9 mouse cellular contexts compared by ENCODE assay signal in genomic region chr6:135148506-135148905, GRCm38 (mm10). TPM values are rescaled to one million over a fixed set of nuclear protein-coding genes. Genes with fewer than 3 reads are reported as not detected.
DNase-seq lines count a peak whose midpoint lies in the region; TF ChIP-seq lines count a peak whose summit lies in the region.
"Had no signal": no experiment of that assay in that cellular context is flagged by ENCODE, and none has a peak within 500 bp of the region (broad histone marks: within the 10 kb centered on the region; RNA-seq: fewer than 3 reads in every experiment).

No protein-coding gene starts in this region.

- 0 out of 2 replicates have a peak, but pooled peaks cover 8% of the 10 kb centered on the region for H3K27me3 ChIP-seq in forebrain, embryonic 10.5 days (ENCODE audit: poor library complexity, severe bottlenecking)

- peak; percentile 25 for DNase-seq in gastrocnemius, adult 18-20 months (ENCODE audit: low spot score)
- DNase-seq in gastrocnemius, postnatal 4 days (ENCODE audit: low spot score in 2 of 2) = no peak
- DNase-seq in 3T3-L1 (ENCODE audit: low read depth, low spot score) = peak; percentile 47
- DNase-seq in kidney, postnatal 25 days = peak; percentile 49 to 51
- no peak for DNase-seq in right cerebral cortex, postnatal 4 days
- DNase-seq in forebrain, embryonic 10.5 days (ENCODE audit: extremely low spot score, low spot score) = no peak

- no peak for TF ChIP-seq POLR2A in bone marrow, adult 2 months (IDR thresholded peaks at IDR 0.05; ENCODE audit: borderline replicate concordance, control insufficient read depth, low read depth, low read length)
- no peak for TF ChIP-seq POLR2A in olfactory bulb, adult 2 months (IDR thresholded peaks at IDR 0.05; ENCODE audit: insufficient read depth, low read depth, low read length)

- no peaks in the 10 kb centered on the region for H3K36me3 ChIP-seq in forebrain, embryonic 10.5 days (replicated peaks)

- 44% methylated on average over 1 of the region's 1 CpGs for WGBS in bone marrow, adult 2 months
- 52% methylated on average over 1 of the region's 1 CpGs for WGBS in olfactory bulb, adult 2 months
- 44% methylated on average over 1 of the region's 1 CpGs for WGBS in forebrain, embryonic 10.5 days

- H3K27ac ChIP-seq in bone marrow, adult 2 months (ENCODE audit: control insufficient read depth, insufficient read depth, low read depth, low read length, poor library complexity) = no peak overlapping the region
- no peak overlapping the region for H3K27ac ChIP-seq in olfactory bulb, adult 2 months (ENCODE audit: insufficient read depth, low read depth, low read length)
- H3K27ac ChIP-seq in forebrain, embryonic 10.5 days = no peak overlapping the region

- TF ChIP-seq CTCF in bone marrow, adult 2 months (IDR thresholded peaks at IDR 0.05; ENCODE audit: control insufficient read depth, insufficient read depth, low read length) = peak; percentile 68
- TF ChIP-seq CTCF in olfactory bulb, adult 2 months (IDR thresholded peaks at IDR 0.05; ENCODE audit: insufficient read depth, low read depth, low read length) = 0 out of 2 replicates have a peak, but pooled peaks have one; percentile 30

- H3K9me3 ChIP-seq in forebrain, embryonic 10.5 days = 0 out of 2 replicates have a peak, but pooled peaks cover 3% of the 10 kb centered on the region

- no peaks in the 10 kb centered on the region for H3K4me1 ChIP-seq in bone marrow, adult 2 months (ENCODE audit: control insufficient read depth, insufficient read depth, low read length)
- peaks cover 3% of the 10 kb centered on the region; the same call in 1 of the 2 replicates for H3K4me1 ChIP-seq in olfactory bulb, adult 2 months (ENCODE audit: control insufficient read depth, insufficient read depth, low read length)
- H3K4me1 ChIP-seq in forebrain, embryonic 10.5 days = peaks cover 4% of the 10 kb centered on the region; the same call in 1 of the 2 replicates

- no peak overlapping the region for H3K4me3 ChIP-seq in bone marrow, adult 2 months (replicated peaks; ENCODE audit: control insufficient read depth, low read depth, low read length)
- no peak overlapping the region for H3K4me3 ChIP-seq in olfactory bulb, adult 2 months (ENCODE audit: insufficient read depth, low read depth, low read length)
- H3K4me3 ChIP-seq in forebrain, embryonic 10.5 days = no peak overlapping the region

RNA-seq across cellular contexts. Expression of gene Gprc5d, which starts 30.4 kb away (rescaled TPM):
- not detected for total RNA-seq in gastrocnemius, adult 18-20 months (2021)
- not detected for total RNA-seq in gastrocnemius, postnatal 4 days (2021)
- not detected in 2 replicates for polyA plus RNA-seq in bone marrow, adult 2 months (2011; ENCODE audit: insufficient read depth, insufficient read length, low replicate concordance, missing spikeins)
- polyA plus RNA-seq in olfactory bulb, adult 2 months (2012; ENCODE audit: insufficient read depth, insufficient read length, low replicate concordance, missing spikeins) = not detected in 2 replicates
- 0.11 TPM in 1 of 2 replicates, not detected in the other for polyA plus RNA-seq in forebrain, embryonic 10.5 days (2016; fragmentation: Nextera tagmentation; extraction: Ambion mirVana)
- total RNA-seq: heart, postnatal 36 days had no signal

RNA-seq across cellular contexts. Expression of gene Fam234b, which starts 49.3 kb away (rescaled TPM):
- 1 to 10 TPM; 2.3 to 6.1 TPM for total RNA-seq in gastrocnemius, adult 18-20 months (2021)
- 1 to 10 TPM; 6.0 to 6.5 TPM for total RNA-seq in gastrocnemius, postnatal 4 days (2021)
- 28.7 and 38.2 TPM in 2 replicates for polyA plus RNA-seq in bone marrow, adult 2 months (2011; ENCODE audit: insufficient read depth, insufficient read length, low replicate concordance, missing spikeins)
- 357 TPM in 1 of 2 replicates, not detected in the other for polyA plus RNA-seq in olfactory bulb, adult 2 months (2012; ENCODE audit: insufficient read depth, insufficient read length, low replicate concordance, missing spikeins)
- polyA plus RNA-seq in forebrain, embryonic 10.5 days (2016; fragmentation: Nextera tagmentation; extraction: Ambion mirVana) = 23.3 and 25.4 TPM in 2 replicates

RNA-seq across cellular contexts. Expression of gene Hebp1, which starts 49.3 kb away (rescaled TPM):
- total RNA-seq in gastrocnemius, adult 18-20 months (2021) = 1 to 10 TPM; 8.6 to 8.9 TPM
- 10 to 100 TPM; 20.7 to 30.2 TPM for total RNA-seq in gastrocnemius, postnatal 4 days (2021)
- polyA plus RNA-seq in bone marrow, adult 2 months (2011; ENCODE audit: insufficient read depth, insufficient read length, low replicate concordance, missing spikeins) = 103 and 178 TPM in 2 replicates
- not detected in 2 replicates for polyA plus RNA-seq in olfactory bulb, adult 2 months (2012; ENCODE audit: insufficient read depth, insufficient read length, low replicate concordance, missing spikeins)
- polyA plus RNA-seq in forebrain, embryonic 10.5 days (2016; fragmentation: Nextera tagmentation; extraction: Ambion mirVana) = 3.5 and 7.6 TPM in 2 replicates

Comparison
In these comparisons a context has a peak if more than half of its experiments do, and no peak if none do; other contexts are left out.
1. DNase-seq: peak in gastrocnemius, adult 18-20 months (single experiment), 3T3-L1 (single experiment) and kidney, postnatal 25 days (2 of 2); none in gastrocnemius, postnatal 4 days (0 of 2), right cerebral cortex, postnatal 4 days (single experiment) and forebrain, embryonic 10.5 days (single experiment).